In the genomic region with DNA sequence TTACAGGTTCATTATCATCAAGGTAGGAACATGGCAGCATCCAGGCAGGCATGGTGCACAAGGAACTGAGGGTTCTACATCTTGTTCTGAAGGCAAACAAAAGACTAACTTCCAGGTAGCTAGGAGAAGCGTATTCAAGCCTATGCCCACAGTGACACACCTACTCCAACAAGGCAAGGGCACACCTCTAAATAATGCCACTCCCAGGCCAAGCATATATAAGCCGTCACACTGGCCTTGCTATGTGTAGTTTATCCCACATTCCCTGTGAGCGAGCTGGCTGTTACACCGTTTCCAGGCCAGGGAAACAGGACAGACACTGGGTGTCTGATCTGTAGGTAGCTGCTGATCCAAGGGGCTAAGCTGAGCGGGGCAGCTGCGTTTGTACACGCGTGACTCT, we compare ENCODE assay signal across 35 mouse cellular contexts. TPM values are rescaled to one million over a fixed set of nuclear protein-coding genes. Genes with fewer than 3 reads are reported as not detected.
"Had no signal": no experiment of that assay in that cellular context is flagged by ENCODE, and none has a peak within 500 bp of the region (broad histone marks: within the 10 kb centered on the region; RNA-seq: fewer than 3 reads in every experiment).

No protein-coding gene starts in this region.

- H3K4me3 ChIP-seq: left cerebral cortex, adult 2 months; limb, embryonic 10.5 days; limb, embryonic 12.5 days; limb, embryonic 13.5 days; limb, embryonic 15.5 days; liver, embryonic 12.5 days; liver, embryonic 13.5 days; liver, embryonic 15.5 days; lung, embryonic 15.5 days; megakaryocyte, embryonic 14.5 days; midbrain, embryonic 10.5 days; midbrain, embryonic 12.5 days; midbrain, embryonic 13.5 days; midbrain, embryonic 15.5 days; myocyte had no signal

- H3K9ac ChIP-seq: limb, embryonic 12.5 days; limb, embryonic 13.5 days; limb, embryonic 15.5 days; liver, embryonic 12.5 days; liver, embryonic 13.5 days; liver, embryonic 14.5 days; liver, embryonic 15.5 days; liver, postnatal 0 days; lung, embryonic 14.5 days; lung, embryonic 15.5 days; midbrain, embryonic 12.5 days; midbrain, embryonic 13.5 days; midbrain, embryonic 15.5 days had no signal

- H3K27me3 ChIP-seq: limb, embryonic 12.5 days; limb, embryonic 13.5 days; limb, embryonic 15.5 days; liver, embryonic 12.5 days; liver, embryonic 13.5 days; liver, embryonic 15.5 days; lung, embryonic 15.5 days; megakaryocyte, embryonic 14.5 days; midbrain, embryonic 12.5 days; midbrain, embryonic 13.5 days; midbrain, embryonic 15.5 days had no signal

- H3K4me1 ChIP-seq: limb, embryonic 15.5 days; liver, embryonic 15.5 days; lung, embryonic 15.5 days; midbrain, embryonic 10.5 days; midbrain, embryonic 12.5 days; midbrain, embryonic 13.5 days; midbrain, embryonic 15.5 days had no signal

- DNase-seq: left cerebral cortex, postnatal 4 days; liver; liver, embryonic 13.5 days; liver, postnatal 0 days; lung, adult 18-20 months; lung, adult 2 months; lung, embryonic 14.5 days; lung, postnatal 10 days; lung, postnatal 14 days; lung, postnatal 36 days; lung, postnatal 4 days; midbrain, embryonic 14.5 days had no signal

- H3K4me2 ChIP-seq: limb, embryonic 12.5 days; limb, embryonic 13.5 days; limb, embryonic 15.5 days; liver, embryonic 11.5 days; liver, embryonic 12.5 days; liver, embryonic 13.5 days; liver, embryonic 15.5 days; lung, embryonic 14.5 days; lung, embryonic 15.5 days; midbrain, embryonic 11.5 days; midbrain, embryonic 12.5 days; midbrain, embryonic 13.5 days; midbrain, embryonic 15.5 days had no signal

- H3K27ac ChIP-seq: left cerebral cortex, adult 2 months; limb, embryonic 10.5 days; limb, embryonic 12.5 days; limb, embryonic 13.5 days; limb, embryonic 15.5 days; liver, embryonic 12.5 days; liver, embryonic 13.5 days; liver, embryonic 14.5 days; liver, embryonic 15.5 days; lung, embryonic 15.5 days; macrophage; midbrain, embryonic 10.5 days; midbrain, embryonic 12.5 days; midbrain, embryonic 13.5 days; midbrain, embryonic 15.5 days had no signal

- H3K9me3 ChIP-seq: limb, embryonic 10.5 days; limb, embryonic 12.5 days; limb, embryonic 13.5 days; limb, embryonic 15.5 days; liver, embryonic 12.5 days; liver, embryonic 13.5 days; liver, embryonic 15.5 days; lung, embryonic 15.5 days; megakaryocyte, embryonic 14.5 days; midbrain, embryonic 10.5 days; midbrain, embryonic 12.5 days; midbrain, embryonic 13.5 days; midbrain, embryonic 15.5 days had no signal

- ATAC-seq: liver, embryonic 12.5 days; liver, postnatal 0 days; lung, postnatal 0 days; midbrain, embryonic 13.5 days; midbrain, embryonic 15.5 days; midbrain, embryonic 16.5 days had no signal

RNA-seq across cellular contexts. Expression of gene Spo11, which starts 33.9 kb away (rescaled TPM):
- total RNA-seq: megakaryocyte progenitor cell, adult 5-6 weeks had no signal
- polyA plus RNA-seq: liver, adult 2 months; liver, embryonic 11.5 days; liver, embryonic 15.5 days; liver, embryonic 16.5 days; lung, postnatal 0 days; macrophage; myocyte had no signal
